Mouse (Mus musculus) CD8-positive naive resting alpha-beta T cell, adult 57 days (primary cell): ENCODE results near the gene Krt10. TPM values are rescaled to one million over a fixed set of nuclear protein-coding genes. Genes with fewer than 3 reads are reported as not detected.

ENCODE experiments used
- total RNA-seq: library from RNA; stranded (reverse); gene quantifications from one replicate; pipeline ENCODE4 v1.2.4, GENCODE M21; 2023

Krt10 gene
- total RNA-seq = 1.4 TPM

GRCm38 (mm10) chr11:99389264-99389663, at the start of gene Krt10:
Gene Krt10 (minus strand): TSS chr11:99389364.

GRCm38 (mm10) chr11:99437972-99438371, 48.8 kb upstream of the Krt10 start, which contains the start of gene Krt20:
Gene Krt20 (minus strand): TSS chr11:99438150.

DNA sequence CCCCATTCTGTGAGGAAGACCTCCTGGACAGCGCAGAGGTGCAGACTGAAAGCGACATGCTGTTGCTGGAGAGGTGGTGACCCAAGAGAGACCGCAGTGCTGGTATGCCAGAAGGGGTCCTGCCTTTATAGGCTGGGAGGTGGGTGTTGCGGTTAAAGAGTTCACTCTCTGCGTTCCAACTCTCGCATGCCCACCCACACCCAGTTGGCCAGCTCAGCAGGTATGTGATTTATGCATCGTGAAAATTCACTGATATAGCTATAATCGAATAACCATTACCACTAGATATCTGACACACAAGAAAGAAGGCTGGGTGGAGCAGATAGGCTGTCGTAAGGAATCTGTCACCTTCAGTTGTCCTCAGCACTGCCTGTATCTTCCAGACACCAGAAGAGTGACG, 33.0 kb upstream of the Krt10 start, which contains the start of gene Krt12:
Gene Krt12 (minus strand): TSS at position 101 of the 400 bp plus-strand sequence.

GRCm38 (mm10) chr11:99374803-99375202, 14.4 kb downstream of the Krt10 start, which contains the start of gene Krt28:
Gene Krt28 (minus strand): TSS chr11:99374903.

DNA sequence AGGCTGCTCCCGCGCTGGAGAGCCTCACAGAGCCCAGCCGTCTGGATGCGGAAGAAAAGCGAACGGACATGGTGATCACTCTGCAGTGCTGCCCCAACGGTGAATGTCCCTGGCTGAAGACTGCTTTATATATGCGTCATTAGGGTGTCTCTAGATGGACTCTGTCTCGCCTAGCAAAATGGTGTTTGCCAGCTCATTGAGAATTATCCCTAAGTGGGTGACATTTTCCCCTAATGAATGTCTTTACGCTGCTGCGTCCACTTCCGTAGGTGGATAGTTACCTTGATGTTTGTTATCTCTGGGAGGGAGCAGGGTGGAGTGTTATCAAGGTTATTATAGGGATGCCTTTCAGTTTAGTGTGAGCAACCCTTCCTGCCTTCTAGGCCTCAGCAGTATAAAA, 38.2 kb downstream of the Krt10 start, which contains the start of gene Krt27:
Gene Krt27 (minus strand): TSS at position 101 of the 400 bp plus-strand sequence.

GRCm38 (mm10) chr11:99337866-99338265, 51.3 kb downstream of the Krt10 start, which contains the start of gene Krt26:
Gene Krt26 (minus strand): TSS chr11:99337966.

Other genes starting within 250 kb of the Krt10 start
- gene Ccr7, start 234.3 kb downstream of the Krt10 start, total RNA-seq = 1,542 TPM
- gene Smarce1, start 158.3 kb downstream of the Krt10 start, total RNA-seq = 128 TPM
- not detected for gene Krt222, start 145.3 kb downstream of the Krt10 start, total RNA-seq
- gene Krt24, start 104.1 kb downstream of the Krt10 start, total RNA-seq = not detected
- not detected for gene Krt25, start 66.4 kb downstream of the Krt10 start, total RNA-seq
- gene Krt26, start 51.4 kb downstream of the Krt10 start, total RNA-seq = not detected
- gene Krt27, start 38.3 kb downstream of the Krt10 start, total RNA-seq = not detected
- gene Krt28, start 14.5 kb downstream of the Krt10 start, total RNA-seq = not detected
- not detected for gene Krt12, start 32.9 kb upstream of the Krt10 start, total RNA-seq
- not detected for gene Krt20, start 48.8 kb upstream of the Krt10 start, total RNA-seq
- gene Krt23, start 103.8 kb upstream of the Krt10 start, total RNA-seq = not detected
- not detected for gene Krt39, start 132.0 kb upstream of the Krt10 start, total RNA-seq
- not detected for gene Krt40, start 153.8 kb upstream of the Krt10 start, total RNA-seq
- gene Krtap3-3, start 161.5 kb upstream of the Krt10 start, total RNA-seq = not detected
- gene Krtap3-2, start 167.5 kb upstream of the Krt10 start, total RNA-seq = not detected
- not detected for gene Gm11939, start 170.1 kb upstream of the Krt10 start, total RNA-seq
- gene Krtap3-1, start 177.3 kb upstream of the Krt10 start, total RNA-seq = not detected
- not detected for gene Krtap1-5, start 191.7 kb upstream of the Krt10 start, total RNA-seq
- gene Krtap1-4, start 194.3 kb upstream of the Krt10 start, total RNA-seq = not detected
- gene Krtap1-3, start 202.0 kb upstream of the Krt10 start, total RNA-seq = not detected
- not detected for gene Krtap9-3, start 208.7 kb upstream of the Krt10 start, total RNA-seq
- not detected for gene Gm11938, start 213.9 kb upstream of the Krt10 start, total RNA-seq
- not detected for gene Gm11937, start 220.8 kb upstream of the Krt10 start, total RNA-seq
- not detected for gene Krtap2-4, start 225.5 kb upstream of the Krt10 start, total RNA-seq
- gene Gm11562, start 231.1 kb upstream of the Krt10 start, total RNA-seq = not detected
- not detected for gene Krtap4-1, start 238.9 kb upstream of the Krt10 start, total RNA-seq
- gene Krtap4-2, start 245.7 kb upstream of the Krt10 start, total RNA-seq = not detected